Mouse (Mus musculus) gastrocnemius, adult 18-20 months (tissue): ENCODE data around the gene Eif3l. TPM values are rescaled to one million over a fixed set of nuclear protein-coding genes. Genes with fewer than 3 reads are reported as not detected.

Experiments
- DNase-seq: peaks from one replicate; pipeline ENCODE4 v3.0.0; 2021; ENCODE audit warnings: low spot score
- total RNA-seq, 2 experiments: library from RNA; stranded (reverse); gene quantifications; 2 replicates each; pipeline ENCODE4 v1.2.3; 2021

Gene Eif3l
- total RNA-seq, 2 experiments from 2014 or later = 52.6 to 54.1 TPM

- DNase-seq = no peak
Measured at GRCm38 (mm10) chr15:79092284-79092683, 17.3 kb downstream of the Eif3l start.

GRCm38 (mm10) chr15:79093083-79093839, 18.3 kb downstream of the Eif3l start:
- DNase-seq = peak; percentile 34

DNA sequence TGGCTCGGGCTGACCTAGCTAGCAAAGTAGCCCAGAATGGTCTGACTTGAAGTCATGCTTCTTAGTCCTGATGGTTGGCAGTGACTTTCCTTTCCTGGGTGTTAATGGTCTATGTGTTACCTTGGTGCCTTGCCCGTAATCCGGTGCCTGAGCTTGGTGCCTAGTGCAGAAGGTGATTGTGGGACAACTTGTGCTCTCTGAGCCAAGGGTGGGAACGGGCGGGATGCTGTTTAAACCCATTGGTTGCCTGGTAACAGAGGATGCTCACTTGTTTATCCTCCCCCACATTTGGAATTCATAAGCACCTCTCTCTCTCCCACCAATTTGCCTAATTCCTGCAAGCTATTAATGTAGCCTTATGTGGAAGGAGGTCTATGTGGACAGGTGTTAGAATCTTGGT, 20.5 kb downstream of the Eif3l start:
- peak; percentile 22 for DNase-seq

DNA sequence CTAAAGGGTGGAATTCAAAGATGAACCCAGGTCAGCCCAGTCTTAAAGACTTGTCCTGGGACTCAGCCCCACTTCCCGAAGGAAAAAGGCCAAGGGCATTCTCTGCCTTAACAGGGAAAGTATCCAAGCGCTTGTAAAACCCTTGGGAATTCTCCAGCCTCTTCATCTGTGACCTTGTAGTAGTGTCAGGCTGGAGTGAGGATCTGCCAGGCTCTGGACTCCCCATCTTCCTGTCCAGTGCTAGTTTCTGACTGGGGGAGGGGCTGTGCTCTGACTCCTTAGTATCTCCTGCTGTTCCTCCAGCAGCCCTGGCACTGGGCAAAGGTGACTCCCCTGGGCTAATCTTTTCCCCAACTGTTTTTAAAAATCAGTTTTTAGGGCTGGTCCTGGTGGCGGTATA, 21.6 kb downstream of the Eif3l start:
- peak; percentile 18 for DNase-seq

DNA sequence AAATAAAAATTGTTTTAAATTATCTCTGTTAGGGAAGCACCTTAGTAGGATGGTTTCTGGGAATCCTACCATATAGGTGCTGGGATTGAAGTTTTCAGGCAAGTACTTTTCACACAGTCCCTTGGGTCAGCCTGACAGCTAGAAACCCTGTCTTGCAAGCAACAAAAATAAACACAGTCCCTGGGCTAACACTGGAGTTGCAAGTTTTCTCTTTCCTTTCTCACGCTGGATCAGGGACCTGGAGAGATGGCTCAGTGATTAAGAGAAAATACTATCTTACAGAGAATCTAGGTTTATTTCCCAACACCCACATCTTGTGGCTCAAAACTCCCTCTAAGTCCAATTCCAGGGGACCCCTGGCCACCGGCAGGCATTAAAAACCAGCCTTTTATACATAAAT, 22.2 kb downstream of the Eif3l start:
- DNase-seq = no peak

- DNase-seq = peak; percentile 66
Measured at GRCm38 (mm10) chr15:79097611-79098025, 22.6 kb downstream of the Eif3l start.

- DNase-seq = no peak
Measured at GRCm38 (mm10) chr15:79098220-79098619, 23.2 kb downstream of the Eif3l start.

DNA sequence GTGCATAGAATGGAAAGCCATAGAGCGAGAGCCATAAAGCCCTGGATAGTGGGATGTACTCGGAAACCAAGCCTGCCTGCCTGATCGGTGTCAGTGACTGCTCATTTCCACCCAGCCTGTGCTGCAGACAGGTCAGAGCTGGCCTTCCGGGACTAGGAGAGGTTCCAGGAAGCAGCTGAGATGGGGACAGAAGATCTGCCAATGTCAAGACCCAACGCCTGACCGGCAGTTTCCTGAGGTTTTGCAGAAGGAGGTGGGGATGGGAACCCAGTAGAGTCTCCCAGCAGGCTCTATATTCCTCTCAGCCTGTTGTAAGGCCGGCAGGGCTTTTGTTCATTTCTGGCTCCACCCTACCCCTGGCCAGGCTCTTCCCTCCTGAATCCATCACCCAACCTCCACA, 23.9 kb downstream of the Eif3l start:
- no peak for DNase-seq

DNA sequence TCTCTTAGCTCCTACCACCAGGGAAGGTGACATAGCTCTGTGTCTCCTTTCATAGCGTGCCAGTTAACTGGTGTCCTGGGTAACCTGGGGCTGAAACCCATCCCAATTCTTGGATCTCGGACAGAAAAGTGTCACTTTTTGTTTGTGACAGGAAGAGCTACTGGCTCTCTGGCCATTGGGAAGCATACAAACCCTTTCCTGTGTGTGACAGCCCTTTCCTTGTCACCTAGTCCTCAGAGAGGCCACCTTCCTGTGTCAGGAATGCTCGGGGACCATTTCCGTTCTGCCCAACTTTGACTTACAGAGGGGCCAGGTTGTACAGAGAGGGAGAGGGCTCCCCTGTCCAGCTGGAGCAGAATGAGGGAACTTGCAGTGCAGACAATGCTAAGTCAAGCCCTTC, 24.5 kb downstream of the Eif3l start:
- DNase-seq = no peak

DNA sequence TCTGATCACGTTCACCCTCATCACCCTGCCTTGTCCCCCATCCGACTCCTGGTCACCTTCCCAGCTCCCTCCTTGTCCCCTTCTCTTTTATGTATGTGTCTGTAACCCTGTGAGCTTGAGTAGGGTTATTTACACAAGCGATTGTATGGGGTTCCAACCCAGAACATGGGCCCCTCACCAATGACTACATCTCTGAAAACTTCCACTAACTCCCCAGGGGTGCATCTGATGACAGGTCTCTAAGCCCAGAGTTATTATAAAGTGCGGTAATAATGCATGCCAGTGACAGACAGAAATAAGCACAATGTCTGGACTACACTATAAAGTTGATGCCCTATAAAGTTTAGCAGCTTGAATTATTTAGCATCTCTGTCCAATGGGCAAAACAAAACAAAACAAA, 25.4 kb downstream of the Eif3l start:
- DNase-seq = no peak

DNA sequence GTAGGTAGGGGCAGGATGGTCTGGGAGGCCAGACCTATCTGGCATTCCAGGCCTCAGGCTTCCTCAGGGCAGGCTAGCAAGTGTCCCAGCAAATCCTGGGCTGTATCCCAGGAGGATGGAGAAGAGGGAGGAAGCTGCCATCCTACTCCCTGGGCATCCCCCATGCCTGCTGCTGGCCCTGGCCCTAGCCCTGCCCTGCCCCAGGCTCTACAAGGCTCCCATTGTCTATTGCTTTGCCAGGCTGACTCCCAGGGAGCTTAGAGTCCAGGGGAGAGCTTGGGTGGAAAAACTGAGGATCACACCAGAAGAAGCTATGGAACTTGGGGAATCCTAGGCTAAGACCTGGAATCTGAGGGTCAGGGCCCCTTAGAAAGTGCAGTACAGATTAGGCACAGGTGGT, 26.6 kb downstream of the Eif3l start:
- DNase-seq = no peak

- DNase-seq = no peak
Measured at GRCm38 (mm10) chr15:79103264-79103663, 28.3 kb downstream of the Eif3l start.

DNA sequence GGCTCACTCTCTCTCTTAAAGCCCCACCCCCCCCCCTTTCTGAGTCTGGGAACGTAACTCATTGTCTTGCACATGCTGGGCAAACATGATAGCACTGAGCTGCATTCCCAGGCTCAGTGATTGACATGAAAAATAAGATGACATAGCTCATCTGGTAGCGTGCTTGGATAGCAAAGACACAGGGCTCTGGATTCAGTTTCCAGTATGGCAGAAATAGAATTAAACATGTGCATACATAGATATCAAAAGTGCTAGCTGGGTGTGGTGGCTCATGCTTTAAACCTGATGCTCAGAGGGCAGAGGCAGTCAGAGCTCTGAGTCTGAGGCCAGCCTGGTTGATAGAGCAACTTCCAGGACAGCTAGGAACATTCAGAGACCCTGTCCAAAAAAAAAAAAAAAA, 30.8 kb downstream of the Eif3l start:
- DNase-seq = no peak

GRCm38 (mm10) chr15:79107966-79108365, 33.0 kb downstream of the Eif3l start:
- DNase-seq = no peak

DNA sequence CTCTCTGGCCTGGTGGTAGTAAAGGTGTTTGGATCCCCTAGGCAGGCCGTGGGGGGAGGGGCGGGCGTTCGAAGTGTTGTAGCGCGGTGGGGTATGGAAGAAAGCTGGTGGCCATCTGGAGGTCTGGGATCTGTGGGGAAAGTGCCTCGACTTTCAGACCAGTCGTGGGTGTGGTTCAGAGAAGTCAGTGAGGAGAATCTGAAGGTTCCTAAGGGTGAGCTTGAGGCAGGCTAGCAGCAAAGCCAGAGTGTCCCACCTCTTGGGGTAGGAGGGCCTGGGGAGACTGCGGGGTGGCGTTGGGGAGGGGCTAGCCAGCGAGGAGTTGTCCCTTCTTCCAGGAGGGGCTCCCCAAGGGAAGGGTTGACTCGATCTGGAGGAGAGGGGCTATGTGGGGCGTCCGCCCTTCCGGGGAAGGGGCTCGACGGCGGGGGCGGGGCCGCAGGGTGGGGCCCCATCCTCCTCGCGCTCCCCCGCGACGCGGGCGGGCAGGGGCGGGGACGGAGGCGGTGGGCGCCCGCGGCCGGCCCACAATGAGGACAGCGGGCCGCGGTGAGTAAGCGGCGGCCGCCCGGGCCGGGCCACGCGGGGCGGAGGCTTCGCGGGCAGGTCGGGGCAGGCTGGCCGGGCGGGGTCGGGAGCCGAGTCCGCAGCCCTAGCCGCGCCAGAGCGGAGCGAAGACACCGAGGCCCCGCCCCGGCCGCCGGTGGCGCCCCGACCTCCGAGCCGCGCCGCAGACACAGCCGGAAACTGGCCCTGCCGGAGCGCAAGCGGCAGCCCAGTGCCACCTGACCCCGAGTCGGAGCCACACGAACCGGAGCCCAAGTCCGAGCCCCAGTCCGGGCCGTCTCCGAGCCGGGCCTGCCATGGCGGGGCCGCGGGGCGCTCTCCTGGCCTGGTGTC, 33.7 kb downstream of the Eif3l start, which contains the start of gene Micall1:
Gene Micall1 (plus strand): TSS at position 478 of the 900 bp plus-strand sequence.
- peak; percentile 68 for DNase-seq

DNA sequence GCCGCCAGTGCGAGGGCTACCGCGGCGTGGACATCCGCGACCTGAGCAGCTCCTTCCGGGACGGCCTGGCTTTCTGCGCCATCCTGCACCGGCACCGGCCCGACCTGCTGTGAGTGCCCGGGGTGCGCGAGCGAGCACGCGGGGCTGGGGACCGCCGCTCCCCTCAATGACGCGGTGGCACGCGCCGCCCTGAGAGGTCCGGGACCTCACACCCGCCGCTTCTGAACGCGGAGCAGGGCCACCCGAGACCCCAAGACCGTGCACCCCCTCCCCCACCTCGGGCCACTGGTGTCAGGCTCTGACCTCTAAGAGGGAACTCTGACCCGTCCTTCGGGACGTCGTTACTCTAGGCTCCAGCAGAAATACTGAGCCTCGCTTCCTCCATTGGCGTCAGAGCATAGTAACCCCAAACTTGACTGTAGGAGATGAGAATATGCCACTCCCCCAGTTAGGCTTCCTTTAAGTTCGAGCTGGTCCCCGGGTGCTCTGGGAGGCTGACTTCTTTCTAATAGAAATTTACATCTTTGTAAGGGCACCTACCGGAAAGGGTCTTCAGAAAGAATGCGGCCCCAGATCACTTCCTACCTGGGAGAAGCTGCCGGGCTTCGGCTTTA, 34.4 kb downstream of the Eif3l start:
- DNase-seq = no peak

- no peak for DNase-seq
Measured at GRCm38 (mm10) chr15:79110031-79110430, 35.1 kb downstream of the Eif3l start.

DNA sequence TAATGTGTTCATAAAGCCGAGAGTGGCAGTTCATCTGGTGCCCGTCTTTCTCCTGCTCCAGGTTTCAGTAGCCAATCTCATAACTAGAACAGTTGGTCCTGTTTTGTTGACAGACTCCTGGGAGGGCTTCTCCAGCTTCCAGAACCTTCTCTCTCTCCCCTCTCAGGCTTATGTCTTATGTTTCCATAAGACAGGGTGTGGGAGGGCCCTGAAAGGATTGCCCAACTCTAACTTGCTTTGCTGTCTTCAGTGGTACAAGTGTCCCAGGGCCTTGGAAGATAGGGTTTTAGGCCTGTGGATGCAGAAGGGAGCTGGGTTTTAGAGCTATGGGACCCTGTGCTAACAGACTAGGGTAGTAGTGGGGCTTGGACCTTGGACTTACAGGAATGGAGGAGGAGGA, 35.5 kb downstream of the Eif3l start:
- no peak for DNase-seq

- no peak for DNase-seq
Measured at GRCm38 (mm10) chr15:79111774-79112173, 36.8 kb downstream of the Eif3l start.

DNA sequence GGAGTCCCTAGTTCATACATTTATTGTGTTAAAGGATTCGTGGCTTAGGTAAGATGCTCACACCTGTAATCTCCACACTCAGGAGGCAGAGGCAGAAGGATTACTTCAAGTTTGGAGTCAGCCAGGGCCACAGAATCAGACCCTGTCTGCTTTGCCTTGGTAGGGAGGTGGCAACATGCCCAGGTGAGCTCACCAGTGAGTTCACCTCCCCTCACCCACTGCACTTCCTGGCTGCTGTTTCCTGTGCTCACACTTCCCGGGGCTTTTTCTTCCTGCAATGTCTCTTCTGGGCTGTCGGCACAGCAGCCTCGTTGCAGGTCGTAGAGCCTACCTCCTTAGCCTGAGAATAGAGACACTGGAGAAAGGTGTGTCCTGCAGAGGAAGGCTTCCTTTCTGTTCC, 40.3 kb downstream of the Eif3l start:
- no peak for DNase-seq

DNA sequence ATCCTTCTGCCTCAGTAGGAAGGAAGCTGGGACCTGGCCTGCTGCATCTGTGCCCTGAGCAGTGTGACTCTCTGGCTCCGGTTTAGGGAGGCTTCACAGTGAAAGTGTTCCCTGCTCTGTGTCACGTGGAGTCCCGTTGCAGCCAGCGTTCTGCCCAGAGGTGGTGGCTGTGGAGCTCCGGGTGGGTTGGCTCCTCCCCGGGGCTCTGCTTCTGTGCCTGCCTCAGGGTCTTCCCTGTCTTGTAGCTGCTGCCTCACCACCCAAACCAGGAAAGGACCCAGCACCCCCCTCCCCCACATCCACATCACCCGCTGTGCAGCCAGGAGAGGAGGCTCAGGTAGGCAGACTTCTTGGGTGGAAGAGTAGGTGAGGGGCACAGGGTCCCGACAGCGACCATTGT, 44.5 kb downstream of the Eif3l start:
- no peak for DNase-seq

DNA sequence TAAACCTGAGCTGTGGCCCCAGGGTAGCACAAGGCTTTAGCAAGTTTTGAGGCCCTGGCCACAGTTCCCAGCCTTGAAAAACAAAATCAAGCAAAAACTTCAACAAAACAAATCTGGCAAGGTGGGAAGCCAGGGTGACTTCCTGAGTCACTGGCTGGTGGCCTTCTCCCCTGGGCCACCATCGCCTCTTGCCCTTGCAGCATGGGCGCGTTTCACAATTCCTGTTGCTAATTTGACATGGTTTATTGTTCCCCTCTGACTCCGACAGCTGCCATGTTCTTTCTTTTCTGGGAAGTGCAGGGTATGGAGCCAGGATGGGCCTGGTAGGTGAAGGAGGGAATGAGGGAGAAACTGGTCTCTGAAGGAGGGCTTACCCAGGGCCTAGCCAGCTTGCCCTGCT, 47.1 kb downstream of the Eif3l start:
- DNase-seq = no peak
